Mouse (Mus musculus) adrenal gland, postnatal 36 days (tissue): Measurements from ENCODE around the gene Gm10770. TPM values are rescaled to one million over a fixed set of nuclear protein-coding genes. Genes with fewer than 3 reads are reported as not detected.
"Not testable (repeated sequence)": the region's sequence is repeated elsewhere in the genome, so short reads cannot be mapped to it uniquely, and the experiment has no call there.

Source experiments
- DNase-seq, 2 experiments: peaks; one replicate each; pipeline ENCODE4 v3.0.0; 2021; ENCODE audit warnings: mixed read lengths in 1 of 2
- long read RNA-seq, 2 experiments: library from polyadenylated mRNA; stranded (forward); transcript quantifications; one replicate each; pipeline ENCODE4 v2.0.0; 2021; ENCODE audit warnings: borderline sequencing depth in 2 of 2
- total RNA-seq, 2 experiments: library from RNA; stranded (reverse); gene quantifications; 2 replicates each; pipeline ENCODE4 v1.2.3; 2021

The Gm10770 gene
- total RNA-seq, result not detected
- long read RNA-seq, experiment 1, result 0 reads
- long read RNA-seq, experiment 2, result 0 reads

GRCm38 (mm10) chr2:150179579-150179978, at the start of gene Gm10770:
Gm10770 (minus strand) TSS chr2:150179679.
- not testable (repeated sequence) for DNase-seq

- DNase-seq, result not testable (repeated sequence)
These were observed 43.8 kb upstream of the Gm10770 start for GRCm38 (mm10) chr2:150223263-150223662.

- DNase-seq, result peak in 1 of 2 experiments; percentile 2
These were observed 38.9 kb upstream of the Gm10770 start for GRCm38 (mm10) chr2:150218363-150218725.

- DNase-seq, result peak; percentile 80 to 82
These were observed 38.3 kb upstream of the Gm10770 start, which contains the start of gene Zfp937 for GRCm38 (mm10) chr2:150217600-150218362. Zfp937 (plus strand) TSS chr2:150218073.

GRCm38 (mm10) chr2:150181570-150181999, 2.1 kb upstream of the Gm10770 start, which contains the start of gene Gm14139:
Gm14139 (plus strand) TSS chr2:150181755.
- DNase-seq, result not testable (repeated sequence)

GRCm38 (mm10) chr2:150181046-150181445, 1.6 kb upstream of the Gm10770 start:
- DNase-seq, result not testable (repeated sequence)

- no peak for DNase-seq
These were observed 5.6 kb downstream of the Gm10770 start for GRCm38 (mm10) chr2:150173833-150174232.

GRCm38 (mm10) chr2:150166703-150167102, 12.8 kb downstream of the Gm10770 start:
- DNase-seq, result no peak

GRCm38 (mm10) chr2:150136435-150136897, 43.0 kb downstream of the Gm10770 start, which contains the start of gene Zfp120:
Zfp120 (minus strand) TSS chr2:150136708.
- DNase-seq, result peak; percentile 83 to 84

- DNase-seq, result no peak
These were observed 46.7 kb downstream of the Gm10770 start for GRCm38 (mm10) chr2:150132773-150133172.

- not testable (repeated sequence) for DNase-seq
These were observed 47.5 kb downstream of the Gm10770 start for GRCm38 (mm10) chr2:150132002-150132401.

Other genes with a start within 250 kb of the Gm10770 start
- 1 to 10 TPM; 6.6 to 7.1 TPM for gene Zfp120, start 43.0 kb downstream of the Gm10770 start, total RNA-seq
- under 1 TPM; 0.53 to 0.95 TPM for gene Gm14139, start 2.1 kb upstream of the Gm10770 start, total RNA-seq
- 1 to 10 TPM; 6.3 to 7.0 TPM for gene Zfp937, start 38.4 kb upstream of the Gm10770 start, total RNA-seq
- gene Gm21994, start 75.9 kb upstream of the Gm10770 start, total RNA-seq, result 1 to 10 TPM; 5.7 to 6.8 TPM
- gene Gm14124, start 77.8 kb upstream of the Gm10770 start, total RNA-seq, result under 1 TPM; 0.30 to 0.40 TPM
- 1 to 10 TPM; 3.2 to 3.8 TPM for gene Gm10130, start 144.0 kb upstream of the Gm10770 start, total RNA-seq
- gene 3300002I08Rik, start 183.1 kb upstream of the Gm10770 start, total RNA-seq, result 1 to 10 TPM; 4.4 to 5.7 TPM